Mouse (Mus musculus): Measurements from ENCODE around the gene Sema5a.

DNA sequence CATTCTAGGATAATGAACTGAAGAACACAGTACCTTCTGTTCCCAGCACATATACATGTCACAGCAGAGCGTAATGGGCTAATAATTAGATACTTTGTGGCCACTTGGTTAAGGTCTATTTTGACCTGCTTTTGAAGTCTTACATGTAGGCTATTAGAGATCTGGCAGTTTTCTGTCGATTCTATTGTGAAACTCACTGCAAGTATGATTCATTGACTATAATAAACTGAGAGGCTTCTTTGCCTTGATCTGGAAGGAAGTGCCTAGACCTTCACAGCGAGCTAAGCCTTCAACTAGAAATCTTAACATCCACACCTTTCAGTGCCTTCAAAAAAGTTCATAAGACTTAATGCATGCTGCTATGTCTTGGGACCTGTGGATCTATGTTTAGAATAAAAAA is 152.5 kb downstream of the Sema5a start:
- TF ChIP-seq CTCF (IDR thresholded peaks at IDR 0.05; ENCODE audit: borderline replicate concordance, control insufficient read depth, extremely low read depth, insufficient read depth, low read length, poor library complexity) (no peak), POLR2A (IDR thresholded peaks at IDR 0.05; ENCODE audit: control insufficient read depth, extremely low read depth, insufficient read depth, low read length, poor library complexity) (no peak)
